Mouse (Mus musculus) forebrain, embryonic 10.5 days (tissue): ENCODE results near the gene Smyd4. TPM values are rescaled to one million over a fixed set of nuclear protein-coding genes. Genes with fewer than 3 reads are reported as not detected.

ENCODE experiments used
- DNase-seq: peaks from one replicate; pipeline ENCODE4 v3.0.0-alpha.2; 2017; ENCODE audit warnings: low spot score; ENCODE audit errors: extremely low spot score
- H3K27ac ChIP-seq: fragments of 300-500 bp; sonication (generic); 2 replicates; pipeline ENCODE4 v1.5.1; 2016; ENCODE audit warnings: mild to moderate bottlenecking
- H3K27me3 ChIP-seq: fragments of 300-500 bp; sonication (generic); 2 replicates; pipeline ENCODE4 v1.6.1; 2016; ENCODE audit warnings: mild to moderate bottlenecking; ENCODE audit not compliant: poor library complexity, severe bottlenecking
- H3K36me3 ChIP-seq: fragments of 300-500 bp; sonication (generic); replicated peaks from 2 replicates; pipeline ENCODE4 v1.6.1; 2016; ENCODE audit warnings: mild to moderate bottlenecking, moderate library complexity
- H3K4me1 ChIP-seq: fragments of 300-500 bp; sonication (generic); 2 replicates; pipeline ENCODE4 v1.6.1; 2016
- H3K4me3 ChIP-seq: fragments of 300-500 bp; sonication (generic); 2 replicates; pipeline ENCODE4 v1.5.1; 2016; ENCODE audit warnings: mild to moderate bottlenecking, moderate library complexity
- H3K9me3 ChIP-seq: fragments of 300-500 bp; sonication (generic); 2 replicates; pipeline ENCODE4 v1.6.1; 2016; ENCODE audit warnings: mild to moderate bottlenecking, moderate library complexity
- WGBS: fragments of 180-500 bp; shearing (Covaris S2); methylation state at CpG from one replicate; pipeline ENCODE4 v1.1.7; 2016; 5-methylcytosine and 5-hydroxymethylcytosine counted together
- polyA plus RNA-seq: library from polyadenylated mRNA; unstranded; fragments of >200 nt; fragmentation: Nextera tagmentation; extraction: Ambion mirVana; gene quantifications from 2 replicates; pipeline ENCODE4 v1.2.1, GENCODE M21; 2016

Smyd4 gene
- polyA plus RNA-seq, 1 experiment from 2014 or later = 20.4 TPM

- DNase-seq = no peak
- Histone ChIP-seq H3K27ac (no peak overlapping the region), H3K9me3 (peaks cover 5% of the 10 kb centered on the region; the same call in 1 of the 2 replicates), H3K27me3 (no peaks in the 10 kb centered on the region), H3K4me3 (no peak overlapping the region), H3K36me3 (no peaks in the 10 kb centered on the region), H3K4me1 (no peaks in the 10 kb centered on the region)
- 92% methylated on average over 9 of the region's 9 CpGs for WGBS
Observed at GRCm38 (mm10) chr11:75429019-75429705, 80.9 kb downstream of the Smyd4 start.

DNA sequence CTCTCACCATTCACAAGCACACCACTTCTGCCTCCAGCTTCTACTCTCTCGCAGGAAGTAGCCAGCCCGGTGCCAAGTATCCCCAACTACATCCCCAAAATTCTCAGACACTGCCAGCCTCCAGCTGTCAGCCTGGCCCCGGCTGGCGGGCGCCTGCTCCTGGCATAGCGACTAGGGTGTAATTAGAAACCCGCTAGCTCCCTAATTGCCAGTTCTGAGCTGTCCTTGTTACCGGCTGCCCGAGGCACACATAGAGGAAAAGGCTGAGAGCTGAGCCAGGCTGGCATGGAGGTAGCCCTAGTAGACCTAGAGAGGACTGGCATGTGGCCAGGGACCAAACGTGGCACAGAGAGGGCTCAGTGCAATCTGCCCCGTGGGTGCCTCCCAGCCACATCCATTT lies 83.1 kb downstream of the Smyd4 start:
- DNase-seq = no peak
- no peak overlapping the region for H3K27ac ChIP-seq
- H3K4me3 ChIP-seq = no peak overlapping the region
- no peaks in the 10 kb centered on the region for H3K36me3 ChIP-seq
- WGBS = 87% methylated on average over 11 of the region's 11 CpGs
- no peaks in the 10 kb centered on the region for H3K4me1 ChIP-seq
- peaks cover 7% of the 10 kb centered on the region; the same call in 1 of the 2 replicates for H3K9me3 ChIP-seq
- H3K27me3 ChIP-seq = no peaks in the 10 kb centered on the region

DNA sequence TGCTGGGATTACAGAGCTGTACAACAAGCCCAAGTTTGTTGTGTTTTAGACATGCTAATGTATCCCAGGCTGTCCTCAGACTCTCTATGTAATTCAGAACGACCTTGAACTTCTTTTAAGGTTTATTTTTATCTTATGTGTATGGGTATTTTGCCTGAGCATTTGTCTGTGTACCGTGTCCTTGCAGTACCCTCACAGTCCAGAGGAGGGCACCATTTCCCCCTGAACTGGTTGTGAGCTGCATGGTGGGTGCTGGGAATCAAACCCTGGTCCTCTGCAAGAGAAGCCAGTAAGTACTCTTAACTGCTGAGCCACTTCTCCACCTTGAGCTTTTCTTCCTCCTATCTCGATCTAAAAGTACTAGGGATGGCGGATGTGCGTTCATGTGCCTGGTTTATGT lies 85.9 kb downstream of the Smyd4 start:
- Histone ChIP-seq H3K27ac (no peak overlapping the region), H3K4me3 (no peak overlapping the region), H3K36me3 (no peaks in the 10 kb centered on the region), H3K4me1 (no peaks in the 10 kb centered on the region), H3K27me3 (no peaks in the 10 kb centered on the region), H3K9me3 (peaks cover 7% of the 10 kb centered on the region; the same call in 1 of the 2 replicates)
- DNase-seq = no peak
- WGBS = 87% methylated on average over 5 of the region's 5 CpGs

GRCm38 (mm10) chr11:75438194-75438593 lies 90.0 kb downstream of the Smyd4 start:
- WGBS = 84% methylated on average over 13 of the region's 13 CpGs

DNA sequence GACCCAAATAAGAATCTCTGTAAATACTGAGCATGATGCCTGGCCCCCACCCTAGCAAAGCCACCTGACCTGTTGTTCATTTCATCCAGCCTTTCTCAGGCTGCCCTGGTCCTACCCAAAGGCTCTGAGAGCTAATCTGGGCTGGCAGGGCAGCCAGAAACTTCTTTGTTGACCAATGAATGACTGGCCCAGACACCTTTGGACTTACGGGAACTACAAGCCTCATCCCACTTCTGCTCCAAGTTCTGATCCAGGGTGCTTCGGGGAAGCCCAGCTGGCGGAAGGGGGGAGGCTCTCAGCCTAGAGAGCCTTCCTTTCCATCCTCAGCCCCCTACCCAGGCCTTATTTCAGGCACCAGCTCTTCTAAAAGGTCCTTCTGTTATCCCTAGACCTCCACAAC lies 90.6 kb downstream of the Smyd4 start:
- no peaks in the 10 kb centered on the region for H3K27me3 ChIP-seq
- H3K4me1 ChIP-seq = peaks cover 10% of the 10 kb centered on the region
- DNase-seq = no peak
- H3K36me3 ChIP-seq = peaks cover 10% of the 10 kb centered on the region
- no peak overlapping the region for H3K4me3 ChIP-seq
- H3K27ac ChIP-seq = no peak overlapping the region
- WGBS = 97% methylated on average over 3 of the region's 3 CpGs
- H3K9me3 ChIP-seq = peaks cover 4% of the 10 kb centered on the region; the same call in 1 of the 2 replicates

More at GRCm38 (mm10) chr11:75438194-75438593, 90.0 kb downstream of the Smyd4 start:
- no peaks in the 10 kb centered on the region for H3K27me3 ChIP-seq
- H3K36me3 ChIP-seq = peaks cover 10% of the 10 kb centered on the region
- H3K4me1 ChIP-seq = peaks cover 5% of the 10 kb centered on the region; the same call in 1 of the 2 replicates
- no peak for DNase-seq
- H3K9me3 ChIP-seq = peaks cover 4% of the 10 kb centered on the region; the same call in 1 of the 2 replicates
- no peak overlapping the region for H3K27ac ChIP-seq
- no peak overlapping the region for H3K4me3 ChIP-seq

DNA sequence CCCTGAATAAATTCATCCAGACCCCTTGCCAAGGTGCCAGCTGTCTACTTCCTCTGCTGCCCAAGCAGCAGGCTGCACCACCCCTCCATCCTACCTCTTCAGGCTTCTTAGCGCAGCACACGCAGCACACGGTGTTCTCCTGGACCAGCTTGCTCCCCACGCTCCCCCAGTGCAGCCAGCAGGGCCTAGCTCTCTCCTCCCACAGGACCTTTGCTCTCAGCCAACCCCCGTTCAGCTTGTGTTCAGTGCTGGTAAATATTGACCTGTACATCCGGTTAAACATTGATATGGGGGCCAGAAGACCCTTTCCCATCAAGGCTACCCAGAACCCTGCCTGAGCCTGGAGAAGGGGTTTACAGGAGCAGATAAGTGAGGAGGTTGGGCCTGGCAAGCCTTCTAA lies 91.1 kb downstream of the Smyd4 start, which contains the start of gene Serpinf2:
TSS of gene Serpinf2 (minus strand) at position 229 of the 400 bp plus-strand sequence.
- no peak within 1 kb of the TSS for H3K4me3 ChIP-seq
- H3K36me3 ChIP-seq = peaks cover 12% of the 10 kb centered on the region
- no peak for DNase-seq
- no peak within 1 kb of the TSS for H3K27ac ChIP-seq
- WGBS = 92% methylated on average over 6 of the region's 6 CpGs
- no peaks in the 10 kb centered on the region for H3K27me3 ChIP-seq
- peaks cover under 1% of the 10 kb centered on the region; the same call in 1 of the 2 replicates for H3K9me3 ChIP-seq
- peaks cover 16% of the 10 kb centered on the region for H3K4me1 ChIP-seq

DNA sequence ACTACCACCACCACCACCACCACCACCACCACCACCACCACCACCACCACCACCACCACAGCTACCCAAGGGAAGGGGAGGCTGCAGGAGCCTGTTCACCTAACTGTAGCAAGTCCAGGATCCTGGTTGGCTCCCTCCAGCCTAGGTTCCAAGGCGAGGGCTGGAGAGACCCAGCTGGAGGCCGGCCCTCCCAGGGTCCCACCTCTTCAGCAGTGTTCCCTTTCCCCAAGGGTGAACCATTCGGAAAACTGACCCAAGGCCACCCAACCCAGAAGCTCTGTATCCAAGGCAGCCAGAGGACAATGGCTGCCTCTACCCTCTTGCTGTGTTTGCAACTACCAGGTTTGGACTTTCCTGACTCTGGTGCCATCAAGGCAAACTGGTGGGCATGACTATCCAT lies 91.7 kb downstream of the Smyd4 start:
- H3K27me3 ChIP-seq = no peaks in the 10 kb centered on the region
- no peak for DNase-seq
- H3K9me3 ChIP-seq = no peaks in the 10 kb centered on the region
- peaks cover 17% of the 10 kb centered on the region for H3K4me1 ChIP-seq
- H3K27ac ChIP-seq = no peak overlapping the region
- H3K4me3 ChIP-seq = no peak overlapping the region
- peaks cover 17% of the 10 kb centered on the region for H3K36me3 ChIP-seq
- 77% methylated on average over 3 of the region's 3 CpGs for WGBS

- no peaks in the 10 kb centered on the region for H3K9me3 ChIP-seq
- H3K27ac ChIP-seq = no peak overlapping the region
- no peak for DNase-seq
- WGBS = 91% methylated on average over 7 of the region's 7 CpGs
- peaks cover 17% of the 10 kb centered on the region for H3K4me1 ChIP-seq
- no peak overlapping the region for H3K4me3 ChIP-seq
- H3K36me3 ChIP-seq = peaks cover 20% of the 10 kb centered on the region
- no peaks in the 10 kb centered on the region for H3K27me3 ChIP-seq
Observed at GRCm38 (mm10) chr11:75441034-75441433, 92.8 kb downstream of the Smyd4 start.

- H3K36me3 ChIP-seq = peaks cover 20% of the 10 kb centered on the region
- no peaks in the 10 kb centered on the region for H3K9me3 ChIP-seq
- no peak overlapping the region for H3K27ac ChIP-seq
- no peak for DNase-seq
- H3K4me1 ChIP-seq = peaks cover 17% of the 10 kb centered on the region
- no peak overlapping the region for H3K4me3 ChIP-seq
- no peaks in the 10 kb centered on the region for H3K27me3 ChIP-seq
- WGBS = 91% methylated on average over 16 of the region's 16 CpGs
Observed at GRCm38 (mm10) chr11:75441601-75442000, 93.4 kb downstream of the Smyd4 start.

GRCm38 (mm10) chr11:75443711-75444110 lies 95.5 kb downstream of the Smyd4 start:
- WGBS = 55% methylated on average over 8 of the region's 8 CpGs
- Histone ChIP-seq H3K4me3 (no peak overlapping the region), H3K9me3 (no peaks in the 10 kb centered on the region), H3K4me1 (peaks cover 17% of the 10 kb centered on the region), H3K27ac (peak overlapping the region; percentile 18; the same call in 1 of the 2 replicates), H3K27me3 (no peaks in the 10 kb centered on the region), H3K36me3 (peaks cover 37% of the 10 kb centered on the region)
- no peak for DNase-seq

DNA sequence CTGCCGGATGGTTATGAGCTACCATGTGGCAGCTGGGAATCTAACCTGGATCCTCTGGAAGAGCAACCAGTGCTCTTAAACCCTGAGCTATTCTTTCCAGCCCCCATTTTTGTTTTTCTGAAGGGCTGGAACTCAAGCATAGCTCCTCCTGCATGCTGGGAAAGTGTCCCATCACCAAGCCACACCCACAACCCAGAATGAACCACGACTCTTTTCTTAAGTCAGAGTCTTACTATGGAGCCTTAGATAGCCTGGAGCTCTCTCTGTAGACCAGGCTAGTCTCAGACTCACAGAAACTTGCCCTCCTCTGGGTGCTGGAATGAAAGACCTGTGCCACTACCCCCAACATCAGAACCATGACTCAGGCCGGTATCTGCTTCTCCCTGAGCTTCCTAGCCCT lies 100.3 kb downstream of the Smyd4 start:
- H3K4me3 ChIP-seq = no peak overlapping the region
- H3K9me3 ChIP-seq = no peaks in the 10 kb centered on the region
- H3K27me3 ChIP-seq = peaks cover 7% of the 10 kb centered on the region
- WGBS = 79% methylated on average over 3 of the region's 3 CpGs
- DNase-seq = no peak
- peaks cover 14% of the 10 kb centered on the region for H3K4me1 ChIP-seq
- 0 out of 2 replicates have a peak overlapping the region, but pooled peaks have one; percentile 16 for H3K27ac ChIP-seq
- peaks cover 38% of the 10 kb centered on the region for H3K36me3 ChIP-seq

DNA sequence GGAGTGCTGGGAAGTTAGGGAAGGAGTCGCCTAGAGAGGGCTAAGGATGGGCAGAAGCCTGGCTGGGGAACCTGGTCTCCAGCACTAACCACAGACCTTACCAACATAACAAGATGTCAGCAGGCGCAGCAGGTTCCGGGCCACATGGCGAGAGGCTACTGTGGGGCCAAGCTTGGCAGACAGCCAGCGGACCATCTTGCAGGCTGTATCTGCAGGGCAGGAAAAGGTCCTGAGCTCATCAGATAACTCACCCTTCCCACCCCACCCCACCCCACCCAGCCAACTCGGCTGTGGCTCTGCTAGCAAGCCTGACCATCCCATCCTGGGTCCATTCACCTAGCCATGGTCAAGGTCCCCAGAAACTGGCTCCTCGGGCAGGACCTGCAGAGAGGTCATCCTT lies 101.5 kb downstream of the Smyd4 start:
- H3K4me3 ChIP-seq = no peak overlapping the region
- peak overlapping the region; percentile 5; the same call in 1 of the 2 replicates for H3K27ac ChIP-seq
- H3K36me3 ChIP-seq = peaks cover 33% of the 10 kb centered on the region
- H3K4me1 ChIP-seq = peaks cover 16% of the 10 kb centered on the region
- no peaks in the 10 kb centered on the region for H3K9me3 ChIP-seq
- H3K27me3 ChIP-seq = peaks cover 14% of the 10 kb centered on the region
- WGBS = 97% methylated on average over 7 of the region's 7 CpGs
- DNase-seq = no peak

- Histone ChIP-seq H3K36me3 (peaks cover 30% of the 10 kb centered on the region), H3K27me3 (peaks cover 14% of the 10 kb centered on the region), H3K4me1 (peaks cover 23% of the 10 kb centered on the region), H3K9me3 (no peaks in the 10 kb centered on the region), H3K27ac (0 out of 2 replicates have a peak overlapping the region, but pooled peaks have one; percentile 1), H3K4me3 (no peak overlapping the region)
- no peak for DNase-seq
- 84% methylated on average over 8 of the region's 8 CpGs for WGBS
Observed at GRCm38 (mm10) chr11:75450304-75450908, 102.2 kb downstream of the Smyd4 start.
